Mouse (Mus musculus): ENCODE measurements around the gene Igsf10. TPM values are rescaled to one million over a fixed set of nuclear protein-coding genes. Genes with fewer than 3 reads are reported as not detected.

The Igsf10 gene
- 25.8 TPM for polyA plus RNA-seq (2014; fragmentation: Illumina TruSeq; extraction: RNeasy Lipid Tissue Mini Kit (QIAGEN cat#74804))

GRCm38 (mm10) chr3:59344065-59344905 lies at the start of gene Igsf10:
Igsf10 (minus strand) TSS chr3:59344394.

Other genes with a start within 250 kb of the Igsf10 start
- 1.00 TPM for gene Gpr171, start 242.6 kb downstream of the Igsf10 start, polyA plus RNA-seq (2014; fragmentation: Illumina TruSeq; extraction: RNeasy Lipid Tissue Mini Kit (QIAGEN cat#74804))
- gene P2ry14, start 190.8 kb downstream of the Igsf10 start, polyA plus RNA-seq (2014; fragmentation: Illumina TruSeq; extraction: RNeasy Lipid Tissue Mini Kit (QIAGEN cat#74804)): 24.0 TPM
- not detected for gene Gpr87, start 149.3 kb downstream of the Igsf10 start, polyA plus RNA-seq (2014; fragmentation: Illumina TruSeq; extraction: RNeasy Lipid Tissue Mini Kit (QIAGEN cat#74804))
- gene P2ry13, start 133.5 kb downstream of the Igsf10 start, polyA plus RNA-seq (2014; fragmentation: Illumina TruSeq; extraction: RNeasy Lipid Tissue Mini Kit (QIAGEN cat#74804)): 2.0 TPM
- gene P2ry12, start 81.5 kb downstream of the Igsf10 start, polyA plus RNA-seq (2014; fragmentation: Illumina TruSeq; extraction: RNeasy Lipid Tissue Mini Kit (QIAGEN cat#74804)): 6.5 TPM